Mouse (Mus musculus): ENCODE results near the gene Mrps21. TPM values are rescaled to one million over a fixed set of nuclear protein-coding genes. Genes with fewer than 3 reads are reported as not detected.
"Not testable (repeated sequence)": the region's sequence is repeated elsewhere in the genome, so short reads cannot be mapped to it uniquely, and the experiment has no call there.

Gene Mrps21
- polyA plus RNA-seq, 1 experiment from 2014 or later = 348 TPM

DNA sequence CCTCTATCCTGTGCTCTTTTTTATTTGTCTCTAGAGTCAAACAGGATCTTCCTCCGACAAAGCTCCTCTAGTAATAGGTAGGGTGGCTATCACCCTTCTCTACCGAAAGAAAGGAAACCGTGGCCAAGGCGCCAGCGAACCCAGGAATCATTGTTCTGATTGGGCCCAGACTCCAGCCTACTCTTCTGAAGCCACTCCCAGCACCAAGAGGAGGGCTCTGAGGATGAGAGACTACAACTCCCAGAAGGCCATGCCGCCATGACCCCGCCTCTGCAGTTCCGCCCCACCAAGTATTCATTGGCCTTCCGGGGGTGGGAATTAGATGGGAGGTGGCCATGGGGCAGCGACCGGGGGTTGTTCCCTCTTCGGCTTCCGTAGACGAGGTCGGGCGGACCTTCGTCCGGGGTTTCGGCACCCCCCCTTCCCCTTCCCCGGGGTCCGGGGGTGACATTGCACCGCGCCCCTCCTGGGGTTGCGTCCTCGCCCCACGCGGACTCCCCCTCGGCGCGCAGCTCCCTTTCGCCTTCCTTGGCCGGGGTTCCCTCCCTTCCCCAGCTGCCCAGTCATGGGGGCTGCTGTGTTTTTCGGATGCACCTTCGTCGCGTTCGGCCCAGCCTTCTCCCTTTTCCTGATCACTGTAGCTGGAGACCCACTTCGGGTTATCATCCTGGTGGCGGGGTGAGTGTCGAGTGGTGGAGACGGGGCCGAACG, 22.4 kb upstream of the Mrps21 start, which contains the start of gene Aph1a:
Gene Aph1a (plus strand): TSS at position 364 of the 711 bp plus-strand sequence.
- not testable (repeated sequence) for H3K9me3 ChIP-seq (ENCODE audit: control insufficient read depth, low read length); H3K4me1 ChIP-seq (ENCODE audit: control insufficient read depth, insufficient read depth, low read length); H3K36me3 ChIP-seq (ENCODE audit: control insufficient read depth, insufficient read depth, low read length); H3K27me3 ChIP-seq (ENCODE audit: control insufficient read depth, insufficient read depth, low read length)
- H3K9ac ChIP-seq (ENCODE audit: low read length) = peak within 1 kb of the TSS; percentile 52
- peak within 1 kb of the TSS; percentile 64 for H3K4me3 ChIP-seq (ENCODE audit: low read depth, low read length)
- WGBS = under 1% methylated on average over 25 of the region's 43 CpGs
- DNase-seq (ENCODE audit: low spot score) (peak; percentile 94), ATAC-seq (ENCODE audit: insufficient read depth, low FRiP score, low TSS enrichment) (peak; percentile 95)
- peak within 1 kb of the TSS; percentile 35; the same call in 1 of the 2 replicates for H3K27ac ChIP-seq (ENCODE audit: low read depth, low read length)
- H3K4me2 ChIP-seq (ENCODE audit: low read depth) = peak within 1 kb of the TSS; percentile 58

DNA sequence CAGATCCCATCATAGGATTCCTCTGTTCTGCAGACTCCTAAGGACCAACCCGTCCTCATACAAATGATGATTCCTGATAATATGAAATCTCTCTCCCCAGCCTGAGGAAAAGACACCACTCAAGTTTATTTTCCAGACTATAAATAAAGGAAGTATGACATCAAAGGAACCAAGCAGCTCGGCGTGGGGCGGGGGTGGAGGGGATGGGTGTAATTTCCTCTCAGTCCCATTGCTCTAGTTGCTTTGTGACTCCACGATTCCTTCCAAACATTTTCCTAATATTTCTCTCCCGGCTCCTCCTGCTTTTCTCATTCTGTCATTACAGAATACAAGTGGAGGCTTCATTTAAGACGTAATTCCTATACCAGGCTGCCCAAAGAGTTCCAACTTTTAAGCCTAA, 21.8 kb upstream of the Mrps21 start:
- Histone ChIP-seq H3K4me2 (ENCODE audit: low read depth) (peak overlapping the region; percentile 58), H3K9me3 (ENCODE audit: control insufficient read depth, low read length) (no peaks in the 10 kb centered on the region), H3K27ac (ENCODE audit: low read depth, low read length) (peak overlapping the region; percentile 35; the same call in 1 of the 2 replicates), H3K4me1 (ENCODE audit: control insufficient read depth, insufficient read depth, low read length) (peaks cover 9% of the 10 kb centered on the region), H3K27me3 (ENCODE audit: control insufficient read depth, insufficient read depth, low read length) (no peaks in the 10 kb centered on the region), H3K36me3 (ENCODE audit: control insufficient read depth, insufficient read depth, low read length) (no peaks in the 10 kb centered on the region), H3K9ac (ENCODE audit: low read length) (peak overlapping the region; percentile 52), H3K4me3 (ENCODE audit: low read depth, low read length) (peak overlapping the region; percentile 64)
- DNase-seq (ENCODE audit: low spot score) (no peak), ATAC-seq (ENCODE audit: insufficient read depth, low FRiP score, low TSS enrichment) (no peak)
- WGBS = 18% methylated on average over 7 of the region's 7 CpGs

DNA sequence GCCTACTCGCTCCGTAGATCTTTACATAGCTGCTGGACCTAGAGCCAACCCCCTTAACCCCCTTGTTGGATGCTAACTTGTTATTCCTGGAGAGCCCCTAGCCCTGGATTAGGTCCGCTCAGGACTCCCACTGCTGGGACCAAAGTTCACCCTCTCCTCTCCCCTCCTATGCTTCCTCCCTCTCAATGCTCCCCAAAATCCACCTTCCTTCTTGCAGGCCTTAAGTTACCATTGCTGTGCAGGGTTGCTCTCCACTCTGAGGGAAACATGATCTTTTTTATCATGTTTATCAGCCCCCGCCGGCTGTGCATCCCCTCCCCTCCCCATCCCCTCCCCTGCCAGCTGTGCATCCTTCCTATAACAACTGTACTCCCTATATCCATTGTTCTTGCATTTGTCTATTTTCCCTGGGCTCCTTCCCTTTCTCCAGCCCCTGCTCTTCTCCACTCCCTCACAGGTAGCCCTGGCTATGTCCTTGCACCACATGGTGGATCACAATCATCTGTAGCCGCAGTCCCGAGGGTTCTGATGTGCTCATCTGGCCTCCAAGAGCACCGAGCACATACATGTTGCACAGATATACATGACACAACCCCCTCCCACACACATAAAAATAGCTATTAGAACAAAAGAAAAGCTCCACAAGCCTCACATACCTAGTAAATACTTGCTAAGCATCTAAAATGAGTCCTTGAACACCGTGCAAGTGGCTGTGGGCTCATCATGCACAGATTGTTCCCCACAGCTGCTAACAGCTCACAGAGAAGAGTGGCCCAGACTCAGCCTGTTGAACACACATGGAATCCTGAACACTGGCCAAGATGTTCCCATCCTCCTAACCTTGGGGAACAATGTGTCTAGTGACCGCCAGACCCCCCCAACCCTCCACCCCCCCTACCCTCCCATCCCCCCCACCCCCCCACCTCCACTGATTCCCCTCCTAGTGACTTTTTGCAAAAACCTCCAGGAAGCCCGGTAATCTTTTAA, 21.0 kb upstream of the Mrps21 start:
- H3K27ac ChIP-seq (ENCODE audit: low read depth, low read length) = peak overlapping the region; percentile 63
- H3K9me3 ChIP-seq (ENCODE audit: control insufficient read depth, low read length) = no peaks in the 10 kb centered on the region
- H3K36me3 ChIP-seq (ENCODE audit: control insufficient read depth, insufficient read depth, low read length) = no peaks in the 10 kb centered on the region
- peak overlapping the region; percentile 13; the same call in 1 of the 2 replicates for H3K4me3 ChIP-seq (ENCODE audit: low read depth, low read length)
- WGBS = 32% methylated on average over 11 of the region's 11 CpGs
- peaks cover 9% of the 10 kb centered on the region for H3K4me1 ChIP-seq (ENCODE audit: control insufficient read depth, insufficient read depth, low read length)
- no peak for DNase-seq (ENCODE audit: low spot score)
- peak overlapping the region; percentile 28; the same call in 1 of the 2 replicates for H3K4me2 ChIP-seq (ENCODE audit: low read depth)
- no peak for ATAC-seq (ENCODE audit: insufficient read depth, low FRiP score, low TSS enrichment)
- no peaks in the 10 kb centered on the region for H3K27me3 ChIP-seq (ENCODE audit: control insufficient read depth, insufficient read depth, low read length)
- peak overlapping the region; percentile 29; the same call in 1 of the 2 replicates for H3K9ac ChIP-seq (ENCODE audit: low read length)

DNA sequence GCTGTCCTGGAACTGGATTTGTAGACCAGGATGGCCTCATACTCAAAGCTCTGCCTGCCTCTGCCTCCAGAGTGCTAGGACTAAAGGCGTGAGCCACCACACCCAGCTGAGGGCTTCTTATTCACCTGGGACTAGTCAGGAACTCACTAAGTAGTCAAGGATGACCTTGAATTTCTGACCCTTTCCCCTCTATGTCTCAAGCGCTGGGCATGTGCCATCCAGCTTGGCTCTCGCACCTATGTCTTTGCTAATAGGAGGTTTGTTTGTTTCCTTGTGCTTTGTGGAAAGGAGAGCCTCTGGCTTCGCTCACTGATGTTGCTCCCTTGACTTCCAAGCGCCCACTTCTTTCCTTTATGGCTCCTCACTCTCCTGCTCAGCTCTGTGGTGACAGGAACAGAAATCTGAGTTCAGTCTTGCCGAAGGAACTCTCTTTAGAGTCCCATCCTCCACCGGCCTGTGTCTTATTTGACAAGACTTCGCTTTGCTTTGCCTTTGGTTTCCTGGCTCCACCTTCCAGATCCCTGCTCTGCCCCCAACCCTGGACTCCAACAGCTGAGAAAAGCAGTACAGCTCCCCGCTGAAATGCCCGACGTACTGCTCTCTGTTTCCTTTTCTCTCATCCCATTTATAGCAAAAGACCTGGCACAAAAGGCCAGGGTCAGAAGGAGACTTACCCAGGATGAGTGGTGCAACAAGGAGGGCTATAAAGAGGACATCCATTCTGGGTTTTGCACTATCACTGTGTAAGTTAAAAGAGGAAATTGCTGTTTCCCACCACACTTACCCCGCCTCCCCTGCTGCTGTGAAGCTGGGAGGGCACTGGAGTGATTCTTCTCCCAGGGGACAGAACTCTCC, 20.1 kb upstream of the Mrps21 start, which contains the start of gene BC028528:
Gene BC028528 (minus strand): TSS at position 795 of the 855 bp plus-strand sequence.
- Histone ChIP-seq H3K9me3 (ENCODE audit: control insufficient read depth, low read length) (no peaks in the 10 kb centered on the region), H3K27me3 (ENCODE audit: control insufficient read depth, insufficient read depth, low read length) (no peaks in the 10 kb centered on the region), H3K27ac (ENCODE audit: low read depth, low read length) (peak within 1 kb of the TSS; percentile 63), H3K4me3 (ENCODE audit: low read depth, low read length) (peak within 1 kb of the TSS; percentile 13; the same call in 1 of the 2 replicates), H3K4me2 (ENCODE audit: low read depth) (peak within 1 kb of the TSS; percentile 28), H3K9ac (ENCODE audit: low read length) (peak within 1 kb of the TSS; percentile 29), H3K4me1 (ENCODE audit: control insufficient read depth, insufficient read depth, low read length) (peaks cover 9% of the 10 kb centered on the region), H3K36me3 (ENCODE audit: control insufficient read depth, insufficient read depth, low read length) (no peaks in the 10 kb centered on the region)
- DNase-seq (ENCODE audit: low spot score) (peak; percentile 36), ATAC-seq (ENCODE audit: insufficient read depth, low FRiP score, low TSS enrichment) (no peak)
- 16% methylated on average over 12 of the region's 12 CpGs for WGBS

DNA sequence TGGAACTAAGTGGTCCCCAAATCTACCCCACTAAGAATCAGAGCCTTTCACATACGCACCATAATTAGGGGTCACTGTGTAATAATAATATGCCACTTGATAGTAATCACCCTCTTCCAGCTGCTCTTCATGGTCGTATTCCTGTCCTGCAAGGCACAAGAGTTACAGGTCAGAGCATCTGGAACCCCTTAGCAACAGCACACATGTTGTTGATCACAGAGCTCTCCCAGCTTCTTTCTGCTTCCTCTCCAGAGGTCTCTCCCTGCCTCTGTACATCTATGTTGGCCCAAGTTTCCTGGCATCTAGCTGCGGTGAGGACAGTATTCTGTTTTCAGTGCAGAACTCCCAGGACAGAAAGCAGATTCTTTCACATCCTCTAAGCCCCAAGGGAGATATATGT, 18.3 kb upstream of the Mrps21 start:
- no peak for ATAC-seq (ENCODE audit: insufficient read depth, low FRiP score, low TSS enrichment)
- Histone ChIP-seq H3K36me3 (ENCODE audit: control insufficient read depth, insufficient read depth, low read length) (no peaks in the 10 kb centered on the region), H3K4me1 (ENCODE audit: control insufficient read depth, insufficient read depth, low read length) (peaks cover 9% of the 10 kb centered on the region), H3K9ac (ENCODE audit: low read length) (no peak overlapping the region), H3K27me3 (ENCODE audit: control insufficient read depth, insufficient read depth, low read length) (no peaks in the 10 kb centered on the region), H3K27ac (ENCODE audit: low read depth, low read length) (no peak overlapping the region), H3K9me3 (ENCODE audit: control insufficient read depth, low read length) (no peaks in the 10 kb centered on the region), H3K4me3 (ENCODE audit: low read depth, low read length) (no peak overlapping the region), H3K4me2 (ENCODE audit: low read depth) (no peak overlapping the region)
- WGBS = 73% methylated on average over 3 of the region's 3 CpGs
- DNase-seq (ENCODE audit: low spot score) = no peak

DNA sequence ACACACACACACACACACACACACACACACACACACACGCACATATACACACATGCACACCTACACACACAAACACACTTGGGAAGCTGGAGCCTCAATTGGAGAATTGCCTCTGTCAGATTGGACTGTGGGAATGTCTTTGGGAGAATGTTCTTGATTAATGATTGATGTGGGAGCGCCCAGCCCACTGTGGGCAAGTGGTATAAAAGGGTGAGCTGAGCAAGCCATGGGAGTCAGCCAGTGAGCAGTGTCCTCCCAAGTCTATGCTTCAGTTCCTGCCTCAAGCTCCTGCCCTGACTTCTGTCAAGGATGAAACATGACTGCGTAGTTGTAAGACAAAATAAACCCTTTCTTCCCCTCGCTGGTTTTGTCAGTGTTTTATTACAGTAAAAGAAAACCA, 16.3 kb upstream of the Mrps21 start:
- no peak for DNase-seq (ENCODE audit: low spot score)
- H3K9me3 ChIP-seq (ENCODE audit: control insufficient read depth, low read length) = no peaks in the 10 kb centered on the region
- peaks cover 8% of the 10 kb centered on the region; the same call in 1 of the 2 replicates for H3K4me1 ChIP-seq (ENCODE audit: control insufficient read depth, insufficient read depth, low read length)
- H3K4me3 ChIP-seq (ENCODE audit: low read depth, low read length) = no peak overlapping the region
- H3K36me3 ChIP-seq (ENCODE audit: control insufficient read depth, insufficient read depth, low read length) = no peaks in the 10 kb centered on the region
- H3K27me3 ChIP-seq (ENCODE audit: control insufficient read depth, insufficient read depth, low read length) = no peaks in the 10 kb centered on the region
- H3K9ac ChIP-seq (ENCODE audit: low read length) = no peak overlapping the region
- no peak overlapping the region for H3K4me2 ChIP-seq (ENCODE audit: low read depth)
- no peak for ATAC-seq (ENCODE audit: insufficient read depth, low FRiP score, low TSS enrichment)
- H3K27ac ChIP-seq (ENCODE audit: low read depth, low read length) = no peak overlapping the region
- 71% methylated on average over 4 of the region's 4 CpGs for WGBS

DNA sequence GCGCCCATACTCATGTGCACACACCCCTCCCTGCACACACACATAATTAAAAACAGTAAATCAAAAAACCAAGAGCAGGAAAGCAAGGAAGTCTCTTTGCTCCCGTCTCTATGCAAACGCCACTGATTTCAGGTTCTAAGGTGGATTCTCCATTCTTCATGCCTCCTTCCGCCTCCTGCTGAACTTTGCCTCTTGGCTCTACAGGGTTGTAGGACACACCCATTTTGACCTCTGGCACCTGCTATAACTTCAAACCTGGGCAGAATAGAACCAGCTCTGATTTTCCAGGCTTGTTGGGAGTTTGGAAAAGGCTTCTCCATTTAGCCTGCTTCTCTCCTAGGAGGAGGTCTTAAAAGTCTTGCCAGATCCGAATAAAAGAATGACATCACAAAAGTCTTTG, 13.1 kb upstream of the Mrps21 start:
- Histone ChIP-seq H3K9ac (ENCODE audit: low read length) (no peak overlapping the region), H3K9me3 (ENCODE audit: control insufficient read depth, low read length) (no peaks in the 10 kb centered on the region), H3K27me3 (ENCODE audit: control insufficient read depth, insufficient read depth, low read length) (no peaks in the 10 kb centered on the region), H3K4me1 (ENCODE audit: control insufficient read depth, insufficient read depth, low read length) (peaks cover 6% of the 10 kb centered on the region; the same call in 1 of the 2 replicates), H3K36me3 (ENCODE audit: control insufficient read depth, insufficient read depth, low read length) (no peaks in the 10 kb centered on the region), H3K27ac (ENCODE audit: low read depth, low read length) (no peak overlapping the region), H3K4me3 (ENCODE audit: low read depth, low read length) (no peak overlapping the region), H3K4me2 (ENCODE audit: low read depth) (no peak overlapping the region)
- WGBS = 83% methylated on average over 5 of the region's 5 CpGs
- DNase-seq (ENCODE audit: low spot score) (no peak), ATAC-seq (ENCODE audit: insufficient read depth, low FRiP score, low TSS enrichment) (no peak)

All from neural tube, embryonic 11.5 days (tissue).